Mouse (Mus musculus): ENCODE data around the gene Cops7a. TPM values are rescaled to one million over a fixed set of nuclear protein-coding genes. Genes with fewer than 3 reads are reported as not detected.

Cops7a gene
- polyA plus RNA-seq, 1 experiment from 2014 or later: 94.4 TPM

DNA sequence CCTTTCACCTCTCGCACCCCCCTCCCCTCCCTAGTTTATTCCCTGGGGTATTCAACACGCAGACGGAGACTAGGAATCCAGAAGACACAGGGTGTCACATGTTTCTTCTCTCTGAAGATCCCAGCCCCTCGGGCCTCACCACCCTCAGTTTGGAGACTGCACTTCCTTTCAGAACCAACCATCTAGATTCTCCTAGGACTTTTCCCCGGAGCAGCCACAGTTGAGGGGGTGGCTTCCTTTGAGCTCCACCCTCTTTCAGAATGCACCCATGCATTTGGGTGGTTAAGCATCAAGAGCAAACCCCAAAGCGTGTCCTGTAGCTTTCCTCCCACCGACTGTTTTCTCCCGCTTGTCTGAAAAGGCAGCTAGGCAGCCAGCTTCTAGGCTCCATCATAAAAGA, 32.7 kb upstream of the Cops7a start:
- no peaks in the 10 kb centered on the region for H3K36me3 ChIP-seq (ENCODE audit: control insufficient read depth, insufficient read depth)
- no peaks in the 10 kb centered on the region for H3K9me3 ChIP-seq (ENCODE audit: control insufficient read depth, low read length)
- peaks cover 23% of the 10 kb centered on the region for H3K27me3 ChIP-seq (replicated peaks; ENCODE audit: control insufficient read depth, insufficient read depth, low read length)
- H3K4me1 ChIP-seq (replicated peaks; ENCODE audit: control insufficient read depth, insufficient read depth, low read length): peaks cover 25% of the 10 kb centered on the region
- WGBS: 9% methylated on average over 8 of the region's 8 CpGs
- H3K4me2 ChIP-seq (ENCODE audit: low read length): peak overlapping the region; percentile 91
- H3K4me3 ChIP-seq (replicated peaks; ENCODE audit: low read length): peak overlapping the region; percentile 77
- no peak for ATAC-seq
- peak overlapping the region; percentile 90; the same call in 1 of the 2 replicates for H3K9ac ChIP-seq (replicated peaks; ENCODE audit: low read depth, low read length)
- H3K27ac ChIP-seq (ENCODE audit: low read length): no peak overlapping the region

- under 1% methylated on average over 73 of the region's 78 CpGs for WGBS
- peaks cover 22% of the 10 kb centered on the region for H3K27me3 ChIP-seq (replicated peaks; ENCODE audit: control insufficient read depth, insufficient read depth, low read length)
Measured at GRCm38 (mm10) chr6:124996551-124997501, 31.5 kb upstream of the Cops7a start, which contains the start of gene Pianp. Gene Pianp (plus strand): TSS chr6:124996694.

GRCm38 (mm10) chr6:124995831-124996403, 30.6 kb upstream of the Cops7a start:
- no peak for ATAC-seq
- peak overlapping the region; percentile 90 for H3K9ac ChIP-seq (replicated peaks; ENCODE audit: low read depth, low read length)
- H3K9me3 ChIP-seq (ENCODE audit: control insufficient read depth, low read length): no peaks in the 10 kb centered on the region
- H3K27ac ChIP-seq (ENCODE audit: low read length): peak overlapping the region; percentile 72; the same call in 1 of the 2 replicates
- H3K4me1 ChIP-seq (replicated peaks; ENCODE audit: control insufficient read depth, insufficient read depth, low read length): peaks cover 28% of the 10 kb centered on the region
- no peaks in the 10 kb centered on the region for H3K36me3 ChIP-seq (ENCODE audit: control insufficient read depth, insufficient read depth)
- H3K4me2 ChIP-seq (ENCODE audit: low read length): peak overlapping the region; percentile 91
- H3K27me3 ChIP-seq (replicated peaks; ENCODE audit: control insufficient read depth, insufficient read depth, low read length): peaks cover 19% of the 10 kb centered on the region
- peak overlapping the region; percentile 77 for H3K4me3 ChIP-seq (replicated peaks; ENCODE audit: low read length)
- WGBS: 47% methylated on average over 8 of the region's 8 CpGs

More at GRCm38 (mm10) chr6:124996551-124997501, 31.5 kb upstream of the Cops7a start, which contains the start of gene Pianp:
- peak; percentile 89 for ATAC-seq
- H3K4me3 ChIP-seq (replicated peaks; ENCODE audit: low read length): peak within 1 kb of the TSS; percentile 77
- H3K4me1 ChIP-seq (replicated peaks; ENCODE audit: control insufficient read depth, insufficient read depth, low read length): peaks cover 28% of the 10 kb centered on the region
- H3K9me3 ChIP-seq (ENCODE audit: control insufficient read depth, low read length): no peaks in the 10 kb centered on the region
- peak within 1 kb of the TSS; percentile 90 for H3K9ac ChIP-seq (replicated peaks; ENCODE audit: low read depth, low read length)
- peak within 1 kb of the TSS; percentile 72 for H3K27ac ChIP-seq (ENCODE audit: low read length)
- peak within 1 kb of the TSS; percentile 91 for H3K4me2 ChIP-seq (ENCODE audit: low read length)
- no peaks in the 10 kb centered on the region for H3K36me3 ChIP-seq (ENCODE audit: control insufficient read depth, insufficient read depth)

DNA sequence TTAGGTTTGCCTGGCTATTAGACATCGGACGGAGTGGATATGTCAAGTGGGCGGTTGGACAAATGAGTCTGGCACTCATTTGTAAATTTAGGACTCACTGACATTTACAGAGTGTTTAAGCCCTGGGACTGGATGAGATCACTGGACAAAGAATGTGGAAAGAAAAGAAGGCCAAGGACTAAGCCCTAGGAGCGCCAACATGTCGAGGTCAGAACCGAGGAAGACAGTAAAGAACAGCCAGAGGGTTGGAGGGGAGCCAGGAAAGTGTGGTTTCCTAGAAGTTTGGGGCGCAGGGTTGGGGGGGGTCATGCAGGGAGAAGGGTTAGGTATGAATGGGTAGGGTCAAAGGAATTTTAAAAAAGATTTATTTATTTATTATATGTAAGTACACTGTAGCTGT, 29.9 kb upstream of the Cops7a start:
- 78% methylated on average over 7 of the region's 7 CpGs for WGBS
- Histone ChIP-seq H3K4me3 (replicated peaks; ENCODE audit: low read length) (no peak overlapping the region), H3K27me3 (replicated peaks; ENCODE audit: control insufficient read depth, insufficient read depth, low read length) (peaks cover 19% of the 10 kb centered on the region), H3K4me1 (replicated peaks; ENCODE audit: control insufficient read depth, insufficient read depth, low read length) (peaks cover 28% of the 10 kb centered on the region), H3K4me2 (ENCODE audit: low read length) (no peak overlapping the region), H3K36me3 (ENCODE audit: control insufficient read depth, insufficient read depth) (no peaks in the 10 kb centered on the region), H3K9me3 (ENCODE audit: control insufficient read depth, low read length) (no peaks in the 10 kb centered on the region), H3K27ac (ENCODE audit: low read length) (no peak overlapping the region), H3K9ac (replicated peaks; ENCODE audit: low read depth, low read length) (no peak overlapping the region)
- ATAC-seq: no peak

DNA sequence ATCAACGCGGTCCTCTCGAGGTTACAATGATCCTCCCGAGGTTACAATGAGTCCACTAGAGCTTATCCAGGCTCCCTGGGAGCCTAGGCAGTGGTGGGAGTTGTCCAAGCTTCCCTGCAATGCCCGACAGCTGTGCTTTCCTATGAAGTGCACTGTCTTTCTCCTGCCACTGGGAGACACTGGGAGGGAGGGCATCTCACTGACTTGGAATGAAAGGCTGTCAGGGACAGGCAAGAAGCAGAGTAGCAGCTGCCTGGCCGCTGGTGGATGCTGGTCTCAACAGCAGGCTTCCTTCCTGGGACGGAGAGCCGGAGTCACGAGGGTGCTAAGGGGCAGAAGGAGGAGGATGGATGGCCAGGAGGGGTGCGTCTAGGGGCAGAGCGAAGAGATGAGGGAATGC, 28.5 kb upstream of the Cops7a start:
- H3K4me1 ChIP-seq (replicated peaks; ENCODE audit: control insufficient read depth, insufficient read depth, low read length): peaks cover 27% of the 10 kb centered on the region
- ATAC-seq: no peak
- whole genome bisulfite sequencing: 13% methylated on average over 11 of the region's 11 CpGs
- no peak overlapping the region for H3K4me2 ChIP-seq (ENCODE audit: low read length)
- H3K36me3 ChIP-seq (ENCODE audit: control insufficient read depth, insufficient read depth): no peaks in the 10 kb centered on the region
- no peak overlapping the region for H3K27ac ChIP-seq (ENCODE audit: low read length)
- H3K9ac ChIP-seq (replicated peaks; ENCODE audit: low read depth, low read length): no peak overlapping the region
- peaks cover 9% of the 10 kb centered on the region for H3K27me3 ChIP-seq (replicated peaks; ENCODE audit: control insufficient read depth, insufficient read depth, low read length)
- no peak overlapping the region for H3K4me3 ChIP-seq (replicated peaks; ENCODE audit: low read length)
- no peaks in the 10 kb centered on the region for H3K9me3 ChIP-seq (ENCODE audit: control insufficient read depth, low read length)

DNA sequence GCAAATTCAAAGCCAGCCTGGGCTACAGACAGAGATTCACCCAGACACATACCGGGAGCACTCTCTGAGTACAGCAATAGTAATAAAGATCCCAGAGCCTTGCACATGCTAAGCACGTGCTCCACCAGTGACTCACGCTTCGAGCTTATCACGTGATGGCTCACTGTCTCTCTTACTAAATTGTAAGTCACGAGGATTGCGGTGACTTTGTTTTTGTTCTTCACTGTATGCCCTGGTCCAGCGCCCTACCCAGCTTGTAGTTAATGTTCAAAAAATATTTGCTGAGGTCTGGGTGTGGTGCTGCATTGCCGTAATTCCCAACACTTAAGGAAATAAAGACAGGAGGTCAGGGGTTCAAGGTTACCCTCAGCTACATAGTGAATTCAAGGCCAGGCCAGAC, 28.0 kb upstream of the Cops7a start:
- ATAC-seq: no peak
- H3K27ac ChIP-seq (ENCODE audit: low read length): no peak overlapping the region

GRCm38 (mm10) chr6:124992241-124992640, 26.9 kb upstream of the Cops7a start:
- peaks cover 12% of the 10 kb centered on the region; the same call in 1 of the 2 replicates for H3K4me1 ChIP-seq (replicated peaks; ENCODE audit: control insufficient read depth, insufficient read depth, low read length)
- H3K27ac ChIP-seq (ENCODE audit: low read length): peak overlapping the region; percentile 71
- no peaks in the 10 kb centered on the region for H3K9me3 ChIP-seq (ENCODE audit: control insufficient read depth, low read length)
- 64% methylated on average over 4 of the region's 4 CpGs for WGBS
- no peak overlapping the region for H3K4me3 ChIP-seq (replicated peaks; ENCODE audit: low read length)
- 0 out of 2 replicates have a peak, but pooled peaks cover 6% of the 10 kb centered on the region for H3K27me3 ChIP-seq (replicated peaks; ENCODE audit: control insufficient read depth, insufficient read depth, low read length)
- no peak overlapping the region for H3K4me2 ChIP-seq (ENCODE audit: low read length)
- ATAC-seq: peak; percentile 39
- H3K36me3 ChIP-seq (ENCODE audit: control insufficient read depth, insufficient read depth): no peaks in the 10 kb centered on the region
- H3K9ac ChIP-seq (replicated peaks; ENCODE audit: low read depth, low read length): no peak overlapping the region

More for the DNA sequence above, 28.0 kb upstream of the Cops7a start:
- Histone ChIP-seq H3K4me3 (replicated peaks; ENCODE audit: low read length) (no peak overlapping the region), H3K4me1 (replicated peaks; ENCODE audit: control insufficient read depth, insufficient read depth, low read length) (peaks cover 22% of the 10 kb centered on the region), H3K36me3 (ENCODE audit: control insufficient read depth, insufficient read depth) (no peaks in the 10 kb centered on the region), H3K27me3 (replicated peaks; ENCODE audit: control insufficient read depth, insufficient read depth, low read length) (0 out of 2 replicates have a peak, but pooled peaks cover 6% of the 10 kb centered on the region), H3K9ac (replicated peaks; ENCODE audit: low read depth, low read length) (no peak overlapping the region), H3K4me2 (ENCODE audit: low read length) (no peak overlapping the region), H3K9me3 (ENCODE audit: control insufficient read depth, low read length) (no peaks in the 10 kb centered on the region)
- 81% methylated on average over 9 of the region's 9 CpGs for WGBS

DNA sequence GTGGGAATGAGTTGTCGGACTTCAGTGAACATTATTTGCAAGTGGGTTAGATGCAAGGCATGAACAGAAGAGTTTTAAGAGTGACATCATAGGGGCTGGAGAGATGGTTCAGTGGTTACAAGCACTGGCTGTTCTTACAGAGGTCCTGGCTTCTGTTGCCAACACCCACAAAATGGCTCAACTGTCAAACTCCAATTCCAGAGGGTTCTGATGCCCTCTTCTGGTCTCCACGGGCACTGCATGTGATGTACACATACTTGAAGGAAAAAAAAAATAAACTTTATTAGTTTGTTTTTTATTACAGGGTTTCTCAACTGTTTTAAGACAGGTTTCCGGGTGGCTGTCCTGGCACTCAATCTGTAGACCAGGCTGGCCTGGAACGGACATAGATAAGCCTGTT, 2.4 kb upstream of the Cops7a start:
- peaks cover 13% of the 10 kb centered on the region for H3K4me1 ChIP-seq (replicated peaks; ENCODE audit: control insufficient read depth, insufficient read depth, low read length)
- no peak for ATAC-seq
- H3K4me2 ChIP-seq (ENCODE audit: low read length): no peak overlapping the region
- WGBS: 75% methylated on average over 4 of the region's 4 CpGs
- no peak overlapping the region for H3K4me3 ChIP-seq (replicated peaks; ENCODE audit: low read length)
- no peak overlapping the region for H3K27ac ChIP-seq (ENCODE audit: low read length)
- H3K27me3 ChIP-seq (replicated peaks; ENCODE audit: control insufficient read depth, insufficient read depth, low read length): no peaks in the 10 kb centered on the region
- H3K9me3 ChIP-seq (ENCODE audit: control insufficient read depth, low read length): 0 out of 2 replicates have a peak, but pooled peaks cover 3% of the 10 kb centered on the region
- no peak overlapping the region for H3K9ac ChIP-seq (replicated peaks; ENCODE audit: low read depth, low read length)
- H3K36me3 ChIP-seq (ENCODE audit: control insufficient read depth, insufficient read depth): no peaks in the 10 kb centered on the region

DNA sequence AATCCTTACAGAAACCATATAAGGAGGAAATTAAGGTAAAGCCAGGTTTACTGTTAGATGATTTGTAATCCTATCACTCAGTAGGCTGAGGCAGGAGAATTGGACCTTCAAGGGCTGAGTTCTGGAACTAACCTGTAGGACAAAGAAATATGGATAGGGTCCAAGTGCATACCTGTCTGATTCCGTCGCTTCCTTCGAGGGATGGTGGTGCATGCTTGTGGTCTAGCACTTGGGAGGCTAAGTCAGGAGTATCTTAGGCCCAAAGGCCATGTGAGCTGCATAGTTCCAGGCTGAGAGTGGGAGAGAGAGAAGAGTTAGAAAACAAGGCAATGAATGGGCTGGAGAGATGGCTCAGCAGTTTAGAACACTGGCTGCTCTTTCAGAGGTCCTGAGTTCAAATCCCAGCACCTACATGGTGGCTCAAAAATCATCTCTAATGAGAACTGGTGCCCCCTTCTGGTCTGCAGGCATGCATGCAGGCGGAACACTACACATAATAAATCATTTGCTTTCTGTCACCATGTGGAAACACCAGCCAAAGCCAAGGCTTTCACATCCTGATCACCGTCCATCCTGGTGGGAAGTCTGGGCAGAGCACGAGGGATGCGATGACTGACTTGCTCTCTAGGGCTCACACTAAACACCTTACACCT, 1.3 kb upstream of the Cops7a start:
- H3K4me1 ChIP-seq (replicated peaks; ENCODE audit: control insufficient read depth, insufficient read depth, low read length): peaks cover 13% of the 10 kb centered on the region
- H3K27me3 ChIP-seq (replicated peaks; ENCODE audit: control insufficient read depth, insufficient read depth, low read length): no peaks in the 10 kb centered on the region
- no peaks in the 10 kb centered on the region for H3K36me3 ChIP-seq (ENCODE audit: control insufficient read depth, insufficient read depth)
- H3K4me2 ChIP-seq (ENCODE audit: low read length): peak overlapping the region; percentile 99
- ATAC-seq: no peak
- no peak overlapping the region for H3K9ac ChIP-seq (replicated peaks; ENCODE audit: low read depth, low read length)
- 0 out of 2 replicates have a peak, but pooled peaks cover 3% of the 10 kb centered on the region for H3K9me3 ChIP-seq (ENCODE audit: control insufficient read depth, low read length)
- 98% methylated on average over 7 of the region's 7 CpGs for WGBS
- H3K27ac ChIP-seq (ENCODE audit: low read length): no peak overlapping the region
- H3K4me3 ChIP-seq (replicated peaks; ENCODE audit: low read length): no peak overlapping the region; the same call in 1 of the 2 replicates
